Mouse (Mus musculus) MEL (cell line): Measurements from ENCODE around the gene Nms.

ENCODE experiments used
- CTCF ChIP-seq, 3 experiments: IDR thresholded peaks in 2 of 3; conservative IDR thresholded peaks in 1 of 3; 2 replicates each; pipeline ENCODE4 v1.5.1; 2011 to 2012; ENCODE audit warnings: low read length in 3 of 3, low read depth in 2 of 3, mild to moderate bottlenecking in 2 of 3, improper control_type of control experiment in 1 of 3, inconsistent platforms in 1 of 3, mixed read lengths in 1 of 3, moderate library complexity in 1 of 3; ENCODE audit not compliant: control insufficient read depth in 1 of 3, insufficient read depth in 1 of 3, poor library complexity in 1 of 3, severe bottlenecking in 1 of 3
- EP300 ChIP-seq, 2 experiments: IDR thresholded peaks; 2 replicates each; pipeline ENCODE4 v1.6.1; 2011; ENCODE audit warnings: improper control_type of control experiment in 2 of 2, low read length in 2 of 2, low read depth in 1 of 2, mild to moderate bottlenecking in 1 of 2

GRCm38 (mm10) chr1:38992365-38992764 lies 53.4 kb downstream of the Nms start:
- TF ChIP-seq CTCF (IDR thresholded peaks at IDR 0.05 in 2 of 3, conservative IDR thresholded peaks at IDR 0.05 in 1 of 3; ENCODE audit: control insufficient read depth in 1 of 3, insufficient read depth in 1 of 3, low read depth in 2 of 3, low read length in 3 of 3, poor library complexity in 1 of 3, severe bottlenecking in 1 of 3) (no peak), EP300 (IDR thresholded peaks at IDR 0.05; ENCODE audit: low read depth in 1 of 2, low read length in 2 of 2) (no peak)
